Mouse (Mus musculus) R1 (cell line): Measurements from ENCODE around the gene Ano3.
"Not testable (repeated sequence)": the region's sequence is repeated elsewhere in the genome, so short reads cannot be mapped to it uniquely, and the experiment has no call there.

ENCODE experiments used
- DNase-seq: peaks from one replicate; pipeline ENCODE4 v3.0.0-alpha.2; 2018; ENCODE audit warnings: low read depth, low spot score

The Ano3 gene

DNA sequence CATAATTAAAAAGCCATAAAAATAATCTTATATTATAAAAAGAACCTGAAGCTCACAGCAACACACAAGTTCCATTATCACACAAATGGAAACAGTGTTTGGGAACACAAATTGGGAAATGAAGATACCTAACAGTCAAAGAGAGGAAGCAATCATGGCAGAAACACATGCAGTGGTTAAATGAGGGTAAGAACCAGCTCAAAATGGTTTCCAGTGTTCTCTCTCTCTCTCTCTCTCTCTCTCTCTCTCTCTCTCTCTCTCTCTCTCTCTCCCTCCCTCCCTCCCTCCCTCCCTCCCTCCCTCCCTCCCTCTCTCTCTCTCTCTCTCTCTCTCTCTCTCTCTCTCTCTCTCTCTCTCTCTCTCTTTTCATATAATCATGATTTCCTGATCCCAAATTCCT is at the start of gene Ano3:
TSS of gene Ano3 (minus strand) at position 101 of the 400 bp plus-strand sequence.
- not testable (repeated sequence) for DNase-seq

DNA sequence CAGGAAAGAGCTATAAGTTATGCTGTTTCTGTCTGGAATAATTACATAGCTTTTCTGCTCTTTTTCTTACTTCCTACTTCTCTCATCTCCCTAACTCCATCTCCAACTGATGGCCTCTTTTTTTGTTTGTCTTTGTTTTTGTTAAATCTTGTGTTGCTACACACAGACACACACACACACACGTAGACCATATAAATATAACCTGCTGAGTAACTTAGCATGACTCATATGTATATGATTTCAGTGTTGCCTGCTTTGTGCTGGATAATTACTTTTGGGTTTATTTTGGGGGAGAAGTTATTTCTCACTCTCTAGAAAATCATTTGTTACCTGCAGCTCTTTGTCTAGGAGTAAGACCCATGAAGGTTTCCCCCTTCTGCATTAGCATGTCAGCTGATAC is 39.3 kb upstream of the Ano3 start:
- no peak for DNase-seq

DNA sequence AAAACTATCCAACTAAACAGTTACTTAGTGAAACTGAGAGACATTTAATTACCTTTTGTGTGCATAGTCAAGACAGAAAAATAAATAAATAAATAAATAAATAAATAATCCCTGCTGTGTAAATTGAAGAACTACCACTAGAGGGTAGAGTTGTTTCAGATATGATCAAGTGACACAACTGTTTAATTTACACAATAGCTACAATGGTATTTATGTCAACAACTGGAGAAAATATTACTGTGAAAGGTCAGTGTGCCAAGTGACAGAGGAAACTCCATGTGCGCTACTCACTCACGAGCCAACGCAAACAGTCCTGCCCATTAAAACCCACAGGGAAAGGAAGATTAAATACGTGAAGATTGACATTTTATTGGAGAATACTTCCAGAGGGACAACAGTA is 38.8 kb upstream of the Ano3 start:
- no peak for DNase-seq

DNA sequence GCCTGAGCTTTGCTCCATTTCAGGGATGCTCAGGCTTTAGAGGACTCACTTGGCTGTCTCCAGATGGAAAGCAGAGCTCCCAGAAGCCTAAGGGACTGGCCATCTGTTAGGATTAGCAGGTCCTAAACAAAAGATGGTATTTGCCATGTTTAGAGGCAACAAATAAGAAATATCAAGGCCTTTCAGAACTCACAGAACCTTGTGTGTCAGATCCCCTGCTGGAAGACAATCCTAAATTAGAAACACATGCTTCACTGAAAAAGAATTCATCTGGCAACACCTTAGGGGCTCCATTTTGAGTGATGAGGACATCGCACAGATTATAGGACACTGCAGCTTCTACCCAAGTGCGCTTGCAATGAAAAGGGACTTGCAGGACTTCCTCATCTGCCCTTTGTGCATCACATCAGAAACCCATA is 35.1 kb upstream of the Ano3 start:
- DNase-seq: no peak

DNA sequence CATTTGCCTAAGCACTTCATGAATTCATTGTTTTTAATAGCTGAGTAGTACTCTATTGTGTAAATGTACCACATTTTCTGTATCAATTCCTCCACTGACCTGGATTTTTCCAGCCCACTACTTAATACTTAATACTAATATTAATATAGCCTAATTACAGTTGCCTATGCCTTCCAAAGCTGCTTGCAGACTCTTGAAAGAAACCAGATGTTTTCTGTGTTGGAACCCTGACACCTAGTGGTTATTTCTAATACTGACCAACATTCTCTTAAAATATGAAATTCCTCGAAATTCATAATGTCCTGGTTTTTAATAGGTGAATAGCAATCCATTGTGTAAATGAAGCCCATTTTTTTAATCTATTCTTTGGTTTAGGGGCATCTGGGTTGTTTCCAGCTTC is 31.0 kb upstream of the Ano3 start:
- peak; percentile 6 for DNase-seq

GRCm38 (mm10) chr2:110979610-110980009 is 28.9 kb upstream of the Ano3 start:
- no peak for DNase-seq

- DNase-seq: no peak
Observed at GRCm38 (mm10) chr2:110976871-110977270, 26.1 kb upstream of the Ano3 start.

GRCm38 (mm10) chr2:110970158-110970557 is 19.4 kb upstream of the Ano3 start:
- DNase-seq: no peak

- DNase-seq: no peak
Observed at GRCm38 (mm10) chr2:110965398-110965797, 14.7 kb upstream of the Ano3 start.

DNA sequence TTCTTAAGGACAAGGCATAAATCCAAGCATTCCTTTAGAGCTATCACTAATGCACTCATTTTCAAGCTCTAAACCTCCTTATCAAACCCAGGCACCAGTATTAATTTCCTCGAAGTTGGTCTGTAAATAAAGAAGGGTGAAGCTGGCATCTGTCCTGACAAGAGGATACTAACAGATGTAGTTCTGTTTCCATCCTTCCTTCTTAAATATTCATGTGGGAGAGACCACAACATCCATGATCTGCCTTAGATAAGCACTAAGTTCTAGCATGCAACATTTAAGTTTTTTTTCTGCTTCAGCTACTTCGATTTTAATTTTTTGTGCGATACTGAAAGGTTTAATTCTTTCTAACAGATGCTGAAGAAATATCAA is 305 bp downstream of the Ano3 start:
- no peak for DNase-seq

DNA sequence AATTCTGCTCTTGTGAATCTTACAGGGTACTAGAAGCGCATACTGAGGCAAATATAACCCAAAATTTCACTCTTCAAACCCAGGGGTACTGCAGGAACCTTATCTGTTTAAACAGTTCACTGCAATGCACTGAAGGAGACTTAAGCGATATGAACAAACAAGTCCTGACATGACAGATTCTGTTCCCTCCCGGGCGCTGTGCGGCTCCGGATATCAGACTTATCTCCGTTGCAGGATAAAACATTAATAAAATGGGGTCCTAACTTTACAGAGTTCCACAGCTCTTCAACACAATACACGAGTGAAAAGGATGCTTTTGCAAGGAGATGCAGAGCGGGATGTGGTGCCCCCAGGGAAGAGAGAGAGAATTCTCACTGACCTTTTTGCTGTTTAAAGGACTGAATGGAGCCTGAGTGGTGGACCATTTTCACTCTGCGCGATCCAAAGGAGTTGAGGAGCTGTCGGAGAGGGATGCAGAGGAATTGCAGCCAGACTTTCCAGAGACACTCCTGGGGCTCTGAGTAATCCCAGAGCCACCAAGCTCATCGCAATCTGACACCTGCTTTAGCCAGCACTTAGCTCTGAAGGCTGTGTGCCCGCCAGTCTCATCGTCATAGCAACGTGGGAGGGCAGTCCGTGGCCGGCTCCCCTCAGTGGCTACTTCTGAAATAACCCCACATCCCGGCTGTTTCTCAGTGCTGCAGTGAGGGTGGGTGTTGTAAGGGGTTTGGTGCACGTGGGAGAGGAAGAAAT is 868 bp downstream of the Ano3 start:
- DNase-seq: peak; percentile 64

DNA sequence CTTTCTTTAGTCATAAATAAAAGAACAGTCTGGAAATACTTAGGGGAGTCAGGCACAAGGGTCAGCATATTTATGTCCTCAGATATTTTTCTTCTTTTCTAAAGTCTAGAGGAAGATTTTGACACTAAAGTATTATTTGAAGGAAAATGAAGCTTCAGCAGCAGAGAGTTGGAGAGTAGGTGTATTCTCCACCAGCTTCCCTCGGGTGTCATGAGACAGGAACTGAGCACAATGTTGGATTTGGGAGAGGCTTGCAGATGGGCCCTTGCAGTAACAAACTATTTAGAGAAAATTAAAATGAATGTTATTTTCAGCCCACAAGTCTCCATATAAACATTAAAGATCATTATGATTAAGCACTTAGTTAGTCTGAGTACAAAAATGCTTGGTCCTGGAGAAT is 5.6 kb downstream of the Ano3 start:
- DNase-seq: no peak

DNA sequence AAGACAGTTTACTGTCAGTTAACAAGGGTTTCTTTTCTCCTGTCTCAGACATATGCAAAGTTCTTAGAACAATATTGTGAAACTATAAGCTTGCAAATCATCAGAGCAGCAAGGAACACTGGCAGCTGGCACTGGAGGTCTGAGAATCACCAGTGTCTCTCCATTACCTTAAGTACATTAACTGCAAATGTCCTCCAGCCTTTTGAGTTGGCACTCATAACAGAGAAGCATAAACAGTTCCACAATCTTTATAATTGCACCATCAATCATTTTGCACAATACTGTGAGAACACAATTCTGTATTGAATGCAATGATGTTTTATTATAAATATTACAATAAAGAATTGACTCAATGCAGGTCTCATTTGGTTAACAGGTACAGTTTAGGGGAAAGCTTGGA is 15.0 kb downstream of the Ano3 start:
- DNase-seq: no peak

DNA sequence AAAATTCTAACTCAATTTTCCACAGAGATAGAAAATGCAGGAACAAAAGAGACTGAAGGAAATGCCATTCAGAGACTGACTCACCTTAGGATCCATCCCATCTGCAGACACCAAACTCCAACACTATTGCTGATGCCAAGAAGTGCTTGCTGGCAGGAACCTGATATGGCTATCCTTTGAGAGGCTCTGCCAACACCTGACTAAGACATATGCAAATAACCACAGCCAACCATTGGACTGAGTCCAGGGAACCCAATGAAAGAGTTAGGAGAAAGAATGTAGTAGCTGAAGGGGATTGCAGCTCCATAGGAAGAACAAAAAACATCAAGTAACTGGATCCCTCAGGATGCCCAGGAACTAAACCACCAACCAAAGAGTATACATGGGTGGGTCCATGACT is 21.6 kb downstream of the Ano3 start:
- no peak for DNase-seq

- no peak for DNase-seq
Observed at GRCm38 (mm10) chr2:110909506-110909905, 41.2 kb downstream of the Ano3 start.

GRCm38 (mm10) chr2:110906473-110906872 is 44.2 kb downstream of the Ano3 start:
- DNase-seq: peak; percentile 1

GRCm38 (mm10) chr2:110896477-110897270 is 54.0 kb downstream of the Ano3 start:
- DNase-seq: no peak

- no peak for DNase-seq
Observed at GRCm38 (mm10) chr2:110871650-110872049, 79.1 kb downstream of the Ano3 start.

- DNase-seq: no peak
Observed at GRCm38 (mm10) chr2:110865584-110865983, 85.1 kb downstream of the Ano3 start.

DNA sequence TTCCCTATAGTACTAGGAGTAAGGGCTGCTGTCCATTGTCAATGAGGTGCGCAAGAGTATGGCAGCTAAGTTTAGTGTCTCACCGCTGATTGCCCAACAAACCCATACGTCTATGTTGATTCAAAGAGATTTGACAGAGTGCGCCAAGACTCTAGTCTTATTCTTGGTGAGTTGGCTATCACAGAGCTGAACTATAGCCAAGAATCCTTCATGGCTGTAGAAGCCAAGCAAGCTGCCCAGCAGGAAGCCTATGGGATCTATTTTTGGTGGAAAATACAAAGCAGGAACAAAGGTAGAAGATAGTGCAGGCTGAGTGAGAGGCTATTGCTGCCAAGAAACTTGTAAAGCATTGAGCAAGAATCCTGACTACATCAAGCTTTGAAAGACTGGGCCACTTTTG is 87.3 kb downstream of the Ano3 start:
- DNase-seq: no peak

DNA sequence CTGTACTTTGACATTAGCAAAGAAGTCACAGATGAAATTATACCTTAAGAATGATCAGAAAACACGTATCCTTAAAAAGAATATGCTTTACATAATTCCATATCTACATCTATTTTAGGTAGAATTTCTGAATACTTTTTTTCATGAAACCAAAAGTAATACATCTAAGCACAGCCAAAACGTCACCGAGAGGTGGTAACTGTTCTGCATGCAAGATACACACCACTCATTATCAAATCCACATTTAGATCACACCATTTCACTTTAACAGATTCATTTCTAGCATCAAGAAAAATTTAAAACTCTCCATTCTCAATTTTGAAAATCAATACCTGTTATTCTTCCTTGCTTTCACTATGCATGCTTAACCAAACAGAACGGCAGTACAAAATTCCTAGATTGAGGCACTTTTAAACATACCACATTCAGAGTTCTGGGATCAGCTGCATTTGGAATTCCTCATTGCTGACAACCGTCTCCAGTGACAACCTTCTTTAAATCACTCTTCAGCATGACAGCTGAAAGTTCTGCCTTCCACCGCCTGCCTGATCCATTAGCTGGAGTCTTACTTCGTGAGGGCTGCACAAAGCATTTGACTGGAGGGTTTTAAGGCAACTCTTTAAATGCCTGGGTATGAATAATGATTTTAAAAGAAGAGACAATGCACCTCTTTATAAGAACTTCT is 111.0 kb downstream of the Ano3 start:
- DNase-seq: no peak

GRCm38 (mm10) chr2:110816189-110816588 is 134.5 kb downstream of the Ano3 start:
- no peak for DNase-seq

DNA sequence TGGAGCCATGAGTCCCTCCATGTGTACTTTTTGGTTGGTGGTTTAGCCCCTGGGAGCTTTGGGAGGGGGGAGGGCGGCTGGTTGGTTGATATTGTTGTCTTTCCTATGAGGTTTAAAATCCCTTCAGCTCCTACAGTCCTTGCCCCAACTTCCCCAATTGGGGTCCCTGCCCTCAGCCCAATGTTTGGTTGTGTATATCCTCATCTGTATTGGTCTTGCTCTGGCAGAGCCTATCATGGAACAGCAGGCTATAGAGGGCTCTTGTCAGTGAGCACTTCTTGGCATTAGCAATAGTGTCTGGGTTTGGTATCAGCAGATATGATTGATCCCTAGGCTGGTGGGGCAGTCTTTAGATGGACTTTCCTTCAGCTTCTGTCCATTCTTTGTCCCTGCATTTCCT is 135.8 kb downstream of the Ano3 start:
- no peak for DNase-seq
